Mouse (Mus musculus) skeletal muscle tissue, adult 2 months (tissue): ENCODE results near the gene Atf4.

Experiments
- DNase-seq: peaks from one replicate; pipeline ENCODE4 v3.0.0-alpha.2; 2012; ENCODE audit warnings: low read depth, low spot score

Atf4 gene

DNA sequence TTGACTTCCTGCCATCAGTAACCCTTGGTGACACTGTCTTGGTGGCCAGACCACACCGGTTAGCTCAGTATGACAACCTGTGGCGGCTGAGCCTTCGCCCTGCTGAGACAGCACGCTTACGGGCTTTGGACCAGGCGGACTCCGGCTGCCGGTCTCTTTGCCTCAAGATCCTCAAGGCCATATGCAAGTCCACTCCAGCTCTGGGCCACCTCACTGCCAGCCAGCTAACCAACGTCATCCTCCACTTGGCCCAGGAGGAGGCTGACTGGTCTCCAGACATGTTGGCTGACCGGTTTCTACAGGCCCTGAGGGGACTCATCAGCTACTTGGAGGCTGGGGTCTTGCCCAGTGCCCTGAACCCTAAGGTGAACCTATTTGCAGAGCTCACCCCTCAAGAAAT, 5.3 kb upstream of the Atf4 start:
- no peak for DNase-seq

DNA sequence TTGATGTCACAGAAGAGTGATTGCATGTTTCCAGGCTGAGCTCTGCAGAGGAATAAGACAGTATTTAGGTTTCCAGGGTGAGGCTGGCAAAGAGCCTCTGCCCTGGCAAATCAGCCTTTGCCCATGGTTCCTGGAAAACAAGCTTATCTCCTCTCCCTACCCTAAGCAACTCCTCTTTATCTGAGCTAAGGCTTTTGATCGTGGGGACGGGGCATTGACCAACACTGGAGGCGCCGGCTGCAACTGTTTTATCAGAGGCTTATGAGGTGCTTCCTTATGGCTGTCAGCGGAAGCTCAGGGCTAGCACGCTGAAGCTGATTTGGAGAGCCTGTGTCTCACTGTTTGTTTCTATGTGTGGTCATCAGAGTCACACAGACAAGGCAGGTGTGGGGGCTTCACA, 4.4 kb upstream of the Atf4 start:
- no peak for DNase-seq

DNA sequence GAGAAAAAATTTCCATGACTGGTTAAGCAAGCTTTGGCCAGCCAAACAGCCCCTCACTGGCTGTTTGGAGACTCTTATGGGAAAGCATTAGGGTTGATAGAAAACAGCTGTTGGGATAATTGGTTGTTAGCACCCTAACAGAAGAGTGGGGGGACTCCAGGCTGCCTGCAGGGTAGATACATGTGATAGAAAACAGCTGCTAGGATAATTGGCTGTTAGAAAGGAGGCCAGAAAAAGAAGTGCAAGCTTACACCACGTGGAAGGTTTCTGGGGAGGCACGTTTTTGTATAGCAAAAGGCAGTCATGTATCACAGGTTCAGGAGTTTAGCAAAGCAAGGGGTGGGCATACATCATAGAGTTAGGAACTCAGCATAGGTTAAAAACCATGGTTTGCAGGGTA, 1.5 kb upstream of the Atf4 start:
- no peak for DNase-seq

DNA sequence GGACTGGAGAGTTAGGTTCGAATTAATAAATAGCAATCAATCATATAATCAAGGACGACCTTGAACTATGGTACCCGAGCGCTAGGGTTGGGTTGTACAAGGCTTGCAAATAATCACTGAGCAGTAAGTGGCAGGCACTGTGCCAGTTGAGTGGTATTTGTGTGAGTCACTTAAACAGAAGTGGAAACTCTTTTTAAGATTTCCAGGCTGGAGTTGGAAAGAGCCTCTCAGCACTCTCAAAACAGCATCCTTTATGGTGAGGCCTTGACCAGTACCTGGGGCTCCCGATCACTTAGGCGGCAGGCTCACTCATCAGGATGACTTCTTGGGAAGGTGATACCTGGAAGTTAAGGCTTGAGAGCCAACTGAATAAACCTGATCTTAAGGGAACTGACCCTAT, 777 bp upstream of the Atf4 start:
- DNase-seq = no peak

DNA sequence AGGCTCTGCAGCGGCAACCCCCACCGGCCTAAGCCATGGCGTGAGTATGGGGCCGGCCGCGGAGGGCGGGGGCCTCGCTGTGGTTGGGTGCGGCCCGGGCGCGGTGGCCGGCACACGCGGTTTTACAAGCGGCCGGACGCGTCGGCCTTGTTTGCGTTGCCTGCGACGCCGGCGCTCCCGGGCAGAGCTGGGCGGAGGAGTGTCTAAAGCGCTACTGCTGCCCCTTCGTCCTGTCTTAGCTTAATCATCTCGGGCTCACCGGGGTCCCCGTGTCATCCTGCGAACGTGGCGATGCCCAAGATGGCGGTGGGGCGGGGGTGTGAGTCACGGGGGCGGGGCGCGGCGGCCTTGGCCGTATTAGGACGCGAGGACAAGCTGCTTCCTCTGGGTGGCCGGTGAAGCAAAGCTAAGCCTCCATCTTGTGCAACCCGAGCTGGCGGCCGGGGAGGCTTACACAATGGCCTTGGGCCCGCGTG, 700 bp downstream of the Atf4 start:
- DNase-seq = peak; percentile 92

DNA sequence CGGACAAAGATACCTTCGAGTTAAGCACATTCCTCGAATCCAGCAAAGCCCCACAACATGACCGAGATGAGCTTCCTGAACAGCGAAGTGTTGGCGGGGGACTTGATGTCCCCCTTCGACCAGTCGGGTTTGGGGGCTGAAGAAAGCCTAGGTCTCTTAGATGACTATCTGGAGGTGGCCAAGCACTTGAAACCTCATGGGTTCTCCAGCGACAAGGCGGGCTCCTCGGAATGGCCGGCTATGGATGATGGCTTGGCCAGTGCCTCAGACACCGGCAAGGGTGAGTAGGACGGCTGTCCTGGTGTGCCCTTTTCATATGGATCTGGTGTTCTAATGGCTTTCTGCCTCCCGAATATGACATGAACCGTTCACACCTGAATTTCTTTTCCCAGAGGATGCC, 1.3 kb downstream of the Atf4 start:
- no peak for DNase-seq

DNA sequence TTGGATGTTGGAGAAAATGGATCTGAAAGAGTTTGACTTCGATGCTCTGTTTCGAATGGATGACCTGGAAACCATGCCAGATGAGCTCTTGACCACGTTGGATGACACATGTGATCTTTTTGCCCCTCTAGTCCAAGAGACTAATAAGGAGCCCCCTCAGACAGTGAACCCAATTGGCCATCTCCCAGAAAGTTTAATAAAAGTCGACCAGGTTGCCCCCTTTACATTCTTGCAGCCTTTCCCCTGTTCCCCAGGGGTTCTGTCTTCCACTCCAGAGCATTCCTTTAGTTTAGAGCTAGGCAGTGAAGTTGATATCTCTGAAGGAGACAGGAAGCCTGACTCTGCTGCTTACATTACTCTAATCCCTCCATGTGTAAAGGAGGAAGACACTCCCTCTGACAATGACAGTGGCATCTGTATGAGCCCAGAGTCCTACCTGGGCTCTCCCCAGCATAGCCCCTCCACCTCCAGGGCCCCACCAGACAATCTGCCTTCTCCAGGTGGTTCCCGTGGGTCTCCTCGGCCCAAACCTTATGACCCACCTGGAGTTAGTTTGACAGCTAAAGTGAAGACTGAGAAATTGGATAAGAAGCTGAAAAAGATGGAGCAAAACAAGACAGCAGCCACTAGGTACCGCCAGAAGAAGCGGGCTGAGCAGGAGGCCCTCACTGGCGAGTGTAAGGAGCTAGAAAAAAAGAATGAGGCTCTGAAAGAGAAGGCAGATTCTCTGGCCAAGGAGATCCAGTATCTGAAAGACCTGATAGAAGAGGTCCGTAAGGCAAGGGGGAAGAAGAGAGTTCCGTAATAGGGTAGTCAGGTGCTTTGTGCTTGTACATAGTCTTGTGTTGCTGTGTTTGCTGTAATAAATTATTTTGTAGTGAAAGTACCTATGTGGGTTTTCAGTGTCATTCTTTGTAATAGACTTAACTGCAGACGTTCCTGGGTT, 1.9 kb downstream of the Atf4 start:
- no peak for DNase-seq

DNA sequence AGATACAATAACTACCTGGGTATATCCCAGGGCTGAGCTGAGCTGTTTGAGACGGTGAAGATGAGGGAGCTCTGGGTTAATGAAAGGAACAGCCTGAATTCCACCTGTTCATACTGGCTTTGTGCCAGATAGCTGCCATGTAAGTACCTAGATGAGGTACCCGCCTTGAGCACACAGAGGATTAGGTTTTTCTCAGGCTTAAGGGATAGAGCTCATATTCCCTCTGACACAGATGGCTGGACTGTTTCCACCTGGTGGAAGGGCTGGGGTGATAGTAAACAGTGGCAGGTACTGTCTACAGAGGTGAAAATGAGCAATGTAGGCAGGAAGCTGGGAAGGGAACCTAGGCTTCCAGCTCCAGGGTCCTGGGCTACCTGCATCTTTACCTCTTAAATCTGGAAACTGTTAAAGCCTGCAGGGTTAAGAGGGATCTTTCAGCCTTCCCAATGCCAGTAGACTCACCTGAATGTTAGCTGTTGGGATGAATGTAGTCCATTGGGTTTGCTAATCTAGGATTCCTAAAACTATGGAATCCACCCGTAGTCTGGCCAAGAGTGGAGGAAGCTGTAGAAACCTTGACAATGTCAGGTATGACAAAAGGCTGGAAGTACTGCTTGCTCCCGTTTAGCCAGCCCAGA, 2.7 kb downstream of the Atf4 start:
- peak; percentile 74 for DNase-seq

DNA sequence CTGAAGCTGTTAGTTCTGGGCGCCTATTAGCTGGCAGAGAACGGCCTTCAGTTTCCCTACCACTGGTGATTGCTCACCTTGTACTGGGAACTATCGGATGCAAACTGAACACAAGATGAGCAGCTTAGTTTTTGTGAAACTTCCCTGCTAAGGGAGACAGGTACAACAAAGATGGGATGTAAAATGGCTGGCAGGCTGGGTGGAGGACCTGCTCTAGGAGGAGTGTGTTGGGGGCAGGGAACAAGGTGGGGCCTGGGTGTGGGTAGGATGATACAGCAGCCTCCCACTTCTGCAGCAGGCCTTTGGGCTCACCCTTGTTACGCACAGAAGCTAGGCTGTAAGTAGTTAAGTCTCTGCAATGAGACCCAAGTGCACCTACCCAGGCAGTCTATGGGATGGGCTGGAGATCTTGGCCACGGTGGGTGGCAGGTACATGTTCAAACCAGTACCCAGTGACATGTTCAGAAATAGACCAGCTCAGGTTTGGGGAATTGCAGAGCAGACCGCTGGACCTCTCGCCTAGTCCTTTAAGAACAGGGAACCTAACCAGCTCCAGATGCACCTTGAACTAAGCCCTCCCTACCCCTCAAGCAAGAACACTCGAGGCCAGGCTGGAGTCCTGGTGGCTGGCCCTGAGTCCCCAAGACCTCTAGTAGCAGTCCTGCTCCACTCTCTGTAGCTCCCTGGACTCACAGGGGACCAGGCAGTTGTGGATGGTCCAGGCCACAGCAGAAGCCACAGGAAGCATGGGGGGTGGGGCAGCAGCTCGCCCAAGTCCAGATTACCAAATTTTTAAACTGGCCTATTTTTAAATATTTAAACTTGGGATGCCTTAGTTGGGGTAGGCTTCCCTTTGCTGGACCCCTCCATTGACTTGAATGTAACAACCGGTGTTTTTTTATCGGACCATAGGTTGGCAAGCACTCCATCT, 3.5 kb downstream of the Atf4 start:
- DNase-seq = no peak

DNA sequence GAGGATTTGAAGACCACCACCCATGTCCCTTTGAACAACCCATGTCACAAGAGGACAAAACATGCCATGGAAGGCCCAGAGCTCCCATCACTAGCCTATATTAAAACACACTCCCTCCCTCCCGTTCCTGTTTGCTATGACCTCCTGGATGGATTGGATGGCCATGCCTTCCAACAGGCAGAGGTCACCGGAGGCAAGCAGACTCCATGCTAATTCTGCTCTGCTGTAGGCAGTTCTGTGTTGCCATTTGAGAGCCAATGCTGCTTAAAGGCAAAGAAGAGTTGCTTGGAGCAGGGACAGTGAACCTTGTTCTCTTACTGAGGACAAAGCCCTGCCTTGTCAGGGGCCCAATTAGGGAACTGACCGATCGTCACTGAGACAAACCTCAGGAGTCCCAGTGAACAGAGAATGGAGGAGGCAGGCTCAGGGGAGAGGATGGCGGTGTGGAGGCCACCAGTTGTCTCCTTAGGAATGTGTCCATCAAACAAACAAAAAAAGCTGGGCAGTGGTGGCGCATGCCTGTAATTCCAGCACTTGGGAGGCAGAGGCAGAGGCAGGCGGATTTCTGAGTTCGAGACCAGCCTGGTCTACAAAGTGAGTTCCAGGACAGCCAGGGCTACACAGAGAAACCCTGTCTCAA, 4.5 kb downstream of the Atf4 start:
- no peak for DNase-seq

DNA sequence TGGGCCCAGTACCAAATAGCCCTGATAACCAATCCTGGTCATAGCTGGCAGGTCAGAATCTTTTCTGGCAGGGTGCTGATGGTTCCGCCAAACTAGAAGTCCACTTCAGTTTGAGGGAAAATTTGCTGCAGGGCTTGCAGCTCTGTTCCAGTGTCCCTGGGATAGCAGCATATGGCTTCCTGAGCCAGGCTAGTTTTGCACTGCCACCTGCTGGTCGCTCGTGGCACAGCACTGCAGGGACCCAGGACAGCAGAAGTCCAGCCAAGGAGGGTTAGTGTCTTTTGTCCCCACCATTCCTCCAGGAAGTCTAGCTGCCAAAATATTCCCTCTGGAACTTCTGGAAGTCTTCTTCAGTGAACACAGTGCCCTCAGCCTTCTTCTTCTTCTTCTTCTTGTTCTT, 5.7 kb downstream of the Atf4 start:
- peak; percentile 68 for DNase-seq

DNA sequence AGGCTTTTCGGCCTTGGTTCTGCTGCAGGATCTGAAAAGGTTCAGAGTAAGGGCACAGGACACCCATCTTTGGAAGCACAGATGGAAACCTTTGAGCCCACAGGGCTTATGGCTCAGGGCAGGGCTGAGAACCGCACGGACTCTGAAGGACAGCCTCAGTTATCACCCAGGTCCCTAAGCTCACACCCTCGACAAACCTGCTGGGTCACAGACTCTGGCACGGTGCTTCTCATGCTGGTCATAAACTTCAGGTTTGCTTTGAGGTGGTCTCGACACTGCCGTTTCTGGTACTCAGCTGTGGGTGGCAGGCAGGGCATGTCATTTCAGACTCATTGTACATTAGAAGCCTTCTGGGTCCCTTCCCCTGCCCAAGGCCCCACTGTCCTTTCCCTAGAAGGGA, 6.1 kb downstream of the Atf4 start:
- DNase-seq = no peak

DNA sequence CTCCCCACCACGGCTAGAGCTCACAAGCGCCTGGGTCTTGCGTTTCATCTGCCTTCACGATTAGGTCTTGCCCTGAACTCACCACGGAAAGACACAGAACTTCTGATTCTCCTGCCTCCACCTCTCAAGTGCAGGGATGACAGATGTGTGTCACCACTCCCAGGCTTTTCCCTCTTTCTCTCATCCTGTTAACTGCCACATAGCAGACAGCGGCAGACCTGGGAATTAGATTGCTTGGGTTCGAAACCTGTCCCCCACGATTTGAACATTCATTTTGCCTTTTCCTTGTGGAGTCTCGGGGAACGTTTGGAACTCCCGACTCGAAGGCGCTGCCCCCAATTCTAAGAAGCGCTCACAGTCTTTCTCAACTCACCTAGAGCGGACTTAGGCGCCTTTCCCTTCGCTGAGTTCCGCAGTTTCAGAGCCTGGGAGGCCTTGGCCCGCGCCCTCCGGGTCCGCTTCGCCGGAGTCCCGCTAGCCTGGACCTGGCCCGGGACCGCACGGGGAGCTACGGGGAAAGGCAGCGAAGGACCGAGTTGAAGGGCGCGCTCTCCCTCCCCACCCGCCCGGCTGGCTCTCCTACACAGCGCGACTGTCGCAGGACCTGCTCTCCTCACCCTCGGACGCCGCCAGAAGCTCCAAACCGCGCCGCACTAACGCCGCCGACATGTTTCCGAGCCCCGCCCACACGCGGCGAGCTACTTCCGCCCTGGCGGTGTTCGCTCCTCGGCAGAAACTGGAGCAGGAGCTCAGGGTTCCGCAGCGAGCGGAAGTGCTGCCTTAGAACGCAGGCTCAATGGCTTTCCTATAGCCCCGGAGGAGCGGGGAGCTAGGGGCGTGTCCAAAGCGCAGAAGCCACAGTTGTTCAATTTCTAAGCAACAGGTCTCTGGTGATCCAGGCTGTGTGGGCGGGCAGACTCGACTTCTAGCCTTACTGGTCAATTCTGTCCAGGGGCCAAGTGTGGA, 8.9 kb downstream of the Atf4 start, which contains the start of gene Rps19bp1:
Gene Rps19bp1 (minus strand): TSS at position 706 of the 966 bp plus-strand sequence.
- DNase-seq = peak; percentile 86

DNA sequence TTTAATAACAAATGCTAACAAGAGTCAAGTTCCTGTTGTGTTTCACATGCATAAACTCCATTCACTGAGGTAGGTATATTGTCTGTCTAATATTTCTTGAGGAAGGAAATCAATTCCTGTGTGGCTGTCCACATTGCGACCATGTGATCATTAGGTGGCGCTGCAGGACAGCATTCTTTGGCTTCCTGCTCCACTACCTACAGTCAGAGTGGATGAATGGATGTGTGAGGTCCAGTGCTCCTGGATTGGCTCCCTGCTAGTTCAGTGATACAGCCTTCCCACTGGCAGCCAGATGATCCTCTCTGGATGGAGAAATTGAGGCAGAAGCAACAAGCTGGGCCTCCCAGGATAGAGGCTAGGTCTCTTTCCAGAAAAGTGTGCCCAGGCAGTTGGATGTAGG, 11.3 kb downstream of the Atf4 start:
- no peak for DNase-seq

DNA sequence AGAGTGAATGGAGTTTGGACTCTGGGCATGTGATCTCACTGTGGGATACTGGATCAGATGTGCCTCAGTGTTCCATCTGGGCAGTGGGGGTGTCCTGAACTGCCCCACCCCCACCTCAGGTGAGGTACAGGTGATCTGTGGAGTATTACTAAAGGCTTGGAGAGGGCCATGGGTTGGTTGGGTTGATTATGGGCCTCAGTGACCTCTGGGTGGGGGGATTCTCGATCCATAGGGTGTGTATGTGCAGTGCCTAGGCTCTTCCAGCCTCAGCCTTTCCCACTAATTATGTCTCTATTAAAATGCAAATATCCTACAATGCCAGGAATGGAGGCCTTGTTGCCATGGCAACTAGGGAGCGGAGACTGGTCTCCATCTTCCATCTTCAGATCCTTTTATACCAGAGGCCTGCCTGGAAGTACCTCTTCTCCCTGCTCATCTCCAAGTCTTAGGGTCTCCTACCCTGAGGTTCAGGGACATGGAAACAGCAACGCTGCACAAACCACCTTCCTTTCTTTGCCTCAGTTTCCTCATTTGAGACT, 16.9 kb downstream of the Atf4 start:
- DNase-seq = no peak

DNA sequence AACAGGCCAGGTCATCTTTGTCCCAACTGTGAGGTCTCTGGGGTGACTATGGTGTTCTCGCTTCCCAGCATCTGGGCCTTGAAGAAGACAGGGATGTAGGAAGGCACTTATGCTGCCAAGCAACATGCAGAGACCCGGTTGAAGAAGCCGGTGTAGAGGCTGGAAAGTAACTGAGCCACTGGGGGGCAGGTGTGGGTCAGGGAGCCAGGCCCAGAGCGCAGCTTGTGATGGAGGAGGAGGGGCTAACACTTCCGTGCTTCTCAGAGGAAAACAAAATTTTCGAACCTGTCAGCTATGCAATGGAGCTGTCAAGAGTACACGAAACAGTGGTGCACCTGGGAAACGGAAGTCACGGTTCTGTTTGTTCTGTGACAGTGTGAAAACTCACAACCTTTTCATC, 22.1 kb downstream of the Atf4 start:
- no peak for DNase-seq

DNA sequence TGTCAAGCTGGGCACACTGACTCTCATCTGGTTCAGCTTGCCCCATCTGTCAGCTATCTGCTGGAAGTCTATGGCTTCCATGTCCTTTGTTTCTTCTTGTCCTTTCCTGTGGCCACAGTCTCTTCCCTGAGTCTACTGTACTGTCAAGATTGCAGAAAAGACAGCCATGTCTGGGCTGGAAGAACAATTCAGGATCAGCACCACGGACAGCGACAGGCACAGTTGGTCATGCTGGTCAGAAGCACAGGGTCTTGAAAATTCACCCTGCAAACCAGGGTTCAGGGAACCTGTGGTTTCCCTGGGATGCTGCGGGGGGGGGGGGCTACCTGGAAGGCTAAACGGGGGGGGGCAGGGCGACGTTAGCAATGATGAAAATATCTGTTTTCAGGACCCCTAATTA, 22.6 kb downstream of the Atf4 start:
- no peak for DNase-seq

DNA sequence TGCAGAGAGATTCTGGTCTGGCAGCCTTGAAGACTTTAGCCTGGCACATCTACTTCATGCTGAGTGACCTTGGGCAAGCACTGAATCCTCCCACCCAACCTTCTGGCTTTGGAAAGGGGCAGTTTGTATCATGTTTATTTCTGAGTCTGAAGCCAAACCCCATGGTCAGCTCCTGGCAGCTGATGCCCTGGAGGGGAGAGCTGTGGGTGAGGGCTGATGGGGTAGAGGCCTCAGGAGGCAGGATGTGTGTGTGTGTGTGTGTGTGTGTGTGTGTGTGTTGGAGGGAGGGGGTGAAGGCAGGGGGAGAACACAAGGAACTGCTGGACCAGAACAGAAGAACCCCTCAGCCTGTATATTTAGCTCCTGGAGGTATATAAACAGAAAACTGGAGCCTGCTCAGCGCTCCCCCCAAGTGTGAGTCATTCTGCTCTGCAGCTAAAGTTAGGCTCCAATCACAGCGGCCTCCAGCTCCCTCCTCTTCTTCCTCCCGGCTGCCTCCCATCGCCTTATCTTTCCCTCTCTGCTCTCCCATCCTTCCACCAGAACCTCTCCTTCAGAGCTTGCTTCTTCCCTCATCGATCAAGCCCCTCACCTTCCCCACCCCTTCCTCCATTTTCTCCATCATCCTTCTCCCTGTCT, 23.3 kb downstream of the Atf4 start:
- DNase-seq = no peak

DNA sequence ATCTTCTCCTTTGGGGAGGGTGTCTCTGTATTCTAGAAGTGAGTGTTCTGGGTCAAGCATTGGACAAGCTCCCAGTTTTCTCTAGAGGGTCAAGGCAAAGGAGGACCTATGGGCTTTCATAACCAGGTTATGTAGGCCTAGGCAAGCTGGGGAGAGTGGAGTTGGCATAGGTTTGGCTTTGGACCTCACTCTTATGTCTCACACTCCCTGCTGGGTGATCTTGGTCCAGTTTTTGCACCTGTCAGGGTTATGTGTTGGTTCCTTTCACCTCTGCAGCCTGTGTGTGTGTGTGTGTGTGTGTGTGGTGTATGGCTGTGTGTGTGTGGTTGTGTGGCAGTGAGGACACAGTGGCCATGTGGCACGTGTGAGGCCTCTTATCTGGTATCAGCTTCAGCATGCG, 24.1 kb downstream of the Atf4 start:
- DNase-seq = no peak
